ENCODE assay signal across 19 mouse cellular contexts in the genomic region with DNA sequence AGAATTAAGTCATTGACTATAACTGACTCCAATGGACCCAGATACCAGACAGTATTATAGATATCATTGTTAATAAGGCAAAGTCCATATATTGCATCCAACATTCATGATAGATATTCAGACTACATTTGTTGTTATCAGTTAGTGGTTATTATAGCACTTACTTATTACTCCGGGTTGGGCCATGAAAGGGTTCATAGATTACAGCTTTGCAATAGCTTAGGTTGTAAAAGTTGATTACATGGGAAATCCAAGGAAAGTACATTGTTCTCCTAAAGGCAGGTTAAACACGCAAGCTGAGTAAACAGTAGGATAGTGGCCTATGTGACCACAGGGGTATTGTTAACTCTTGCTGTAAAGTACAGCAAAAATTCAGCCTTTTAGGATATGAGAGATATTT.
"Had no signal": no experiment of that assay in that cellular context is flagged by ENCODE, and none has a peak within 500 bp of the region (broad histone marks: within the 10 kb centered on the region; RNA-seq: fewer than 3 reads in every experiment).

No protein-coding gene starts in this region.

- H3K4me3 ChIP-seq: midbrain, embryonic 10.5 days; midbrain, embryonic 12.5 days; myocyte; neural tube, embryonic 13.5 days; neural tube, embryonic 15.5 days had no signal

- DNase-seq: lung, adult 18-20 months; lung, embryonic 14.5 days; lung, postnatal 10 days; lung, postnatal 4 days; midbrain, embryonic 14.5 days; retina, postnatal 1 day; right cerebral cortex, adult 18-20 months; right cerebral cortex, postnatal 25 days; right cerebral cortex, postnatal 4 days; spleen, adult 18-20 months; thymus, adult 18-20 months; thymus, postnatal 14 days; thymus, postnatal 36 days had no signal

- H3K36me3 ChIP-seq: midbrain, embryonic 10.5 days; midbrain, embryonic 12.5 days; neural tube, embryonic 13.5 days; neural tube, embryonic 15.5 days had no signal

- H3K4me1 ChIP-seq: neural tube, embryonic 15.5 days had no signal

- H3K9me3 ChIP-seq: midbrain, embryonic 10.5 days; midbrain, embryonic 12.5 days; neural tube, embryonic 13.5 days; neural tube, embryonic 15.5 days had no signal

- H3K9ac ChIP-seq: lung, embryonic 14.5 days; midbrain, embryonic 12.5 days; neural tube, embryonic 13.5 days; neural tube, embryonic 15.5 days had no signal

- H3K27ac ChIP-seq: midbrain, embryonic 10.5 days; midbrain, embryonic 12.5 days; neural tube, embryonic 13.5 days; neural tube, embryonic 15.5 days had no signal

- H3K27me3 ChIP-seq: midbrain, embryonic 12.5 days; neural tube, embryonic 13.5 days; neural tube, embryonic 15.5 days had no signal

- H3K4me2 ChIP-seq: lung, embryonic 14.5 days; midbrain, embryonic 12.5 days; neural tube, embryonic 13.5 days; neural tube, embryonic 15.5 days had no signal

- ATAC-seq: midbrain, embryonic 16.5 days had no signal
